Mouse (Mus musculus): ENCODE results near the gene Rpusd1.

- TF ChIP-seq CTCF (IDR thresholded peaks at IDR 0.05; ENCODE audit: low read depth) = no peak
- TF ChIP-seq EP300 (IDR thresholded peaks at IDR 0.05; ENCODE audit: low read depth) = no peak
Measured at GRCm38 (mm10) chr17:25716711-25717637, 10.5 kb upstream of the Rpusd1 start, which contains the start of gene Gng13.

Measured in liver, postnatal 0 days (tissue).